Mouse (Mus musculus): ENCODE measurements at regions not wholly inside any gene's neighbourhood (a gene's known extent, or its start where the extent isn't known, plus 50 kb on each side); places are given as distances from the start of the nearest gene placed in this dataset.

GRCm38 (mm10) chrX:61652377-61652776 is 56.9 kb upstream of the Ldoc1 start:
- peak in 1 of 2 experiments; percentile 2 for DNase-seq (ENCODE audit: low spot score in 2 of 2)

DNA sequence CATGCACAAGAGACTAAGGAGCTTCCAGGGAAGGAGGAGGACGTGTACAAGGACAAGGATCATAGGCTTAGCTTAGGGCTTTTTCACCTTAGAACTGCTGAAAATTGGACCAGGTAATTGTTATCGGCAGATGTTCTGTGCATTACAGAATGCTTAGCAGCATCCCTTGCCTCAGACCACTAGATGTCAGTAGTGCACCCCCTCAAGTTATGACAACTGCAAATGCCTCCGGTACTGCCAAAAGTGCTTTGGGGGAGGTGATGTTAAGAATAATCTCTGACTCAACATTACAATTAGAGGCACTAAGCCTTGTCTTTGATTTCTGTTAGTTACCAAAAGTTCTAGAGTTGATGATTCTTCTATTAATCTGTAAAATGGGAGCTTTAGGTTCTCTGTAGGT is 56.2 kb upstream of the Ldoc1 start:
- DNase-seq (ENCODE audit: low spot score in 2 of 2), result peak; percentile 4 to 12
